Mouse (Mus musculus): ENCODE data around the gene Asap2.

DNA sequence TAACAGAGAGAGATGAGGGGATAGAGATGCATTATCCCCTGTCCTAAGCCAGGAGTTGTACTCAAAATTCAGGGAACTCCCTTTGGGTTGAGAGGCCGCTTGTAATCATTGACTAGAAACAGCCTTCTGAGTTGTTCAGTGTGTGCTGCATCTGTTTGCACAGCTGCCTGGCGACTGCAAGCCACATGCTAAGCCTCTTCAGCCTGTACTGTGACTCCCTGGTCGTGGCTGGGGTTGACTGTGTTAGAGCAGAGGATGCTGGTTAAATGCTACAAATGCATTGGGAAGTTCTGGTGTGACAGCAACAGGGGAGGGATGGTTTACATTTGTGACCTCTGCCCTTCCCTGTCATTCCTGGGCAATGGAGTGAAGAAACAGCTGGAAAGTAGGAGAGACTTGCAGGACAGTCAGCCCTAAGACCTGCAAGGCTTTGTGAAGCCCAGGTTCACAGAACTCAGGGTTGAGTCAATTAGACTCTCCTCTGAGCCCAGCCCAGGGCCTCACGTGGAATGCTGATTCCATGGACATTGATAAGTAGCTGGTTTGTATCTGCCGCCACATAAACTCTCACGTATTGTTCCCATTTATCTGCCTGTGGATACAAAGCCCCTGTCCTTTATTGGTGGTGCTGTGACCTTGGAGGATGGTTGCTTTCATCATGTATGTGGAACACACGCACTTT is 257.6 kb downstream of the Asap2 start:
- TF ChIP-seq CTCF (IDR thresholded peaks at IDR 0.05; ENCODE audit: control insufficient read depth, insufficient read depth, low read length) (no peak), POLR2A (IDR thresholded peaks at IDR 0.05; ENCODE audit: borderline replicate concordance, control insufficient read depth, low read depth, low read length) (no peak)

Measured in bone marrow, adult 2 months (tissue).